Mouse (Mus musculus) urinary bladder, postnatal 14 days (tissue): ENCODE measurements around the gene AI464131.
A peak's percentile ranks its signal among the peaks of the same experiment; 100 is the strongest.

Experiments used
- DNase-seq: peaks from one replicate; pipeline ENCODE4 v3.0.0; 2021; ENCODE audit warnings: low spot score

Gene AI464131

DNA sequence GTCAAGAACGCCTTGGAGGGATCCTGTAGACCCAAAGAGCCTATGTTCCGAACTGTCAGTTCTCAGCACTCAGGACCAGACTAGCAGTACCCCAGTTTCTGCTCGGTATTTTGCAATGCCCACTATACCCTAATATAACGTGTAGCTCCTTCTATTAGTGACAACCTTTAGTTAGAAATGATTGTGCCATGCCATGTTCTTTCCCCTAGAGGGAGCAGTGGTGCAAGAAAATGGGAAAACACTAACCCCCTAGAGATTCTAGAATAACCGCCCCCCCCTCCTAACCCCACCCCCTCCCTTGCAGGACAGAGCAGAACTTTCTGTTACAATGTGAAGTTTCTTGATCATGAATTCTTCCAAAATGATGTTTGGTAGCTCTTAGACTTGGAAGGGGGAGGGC lies 1.4 kb upstream of the AI464131 start:
- no peak for DNase-seq

DNA sequence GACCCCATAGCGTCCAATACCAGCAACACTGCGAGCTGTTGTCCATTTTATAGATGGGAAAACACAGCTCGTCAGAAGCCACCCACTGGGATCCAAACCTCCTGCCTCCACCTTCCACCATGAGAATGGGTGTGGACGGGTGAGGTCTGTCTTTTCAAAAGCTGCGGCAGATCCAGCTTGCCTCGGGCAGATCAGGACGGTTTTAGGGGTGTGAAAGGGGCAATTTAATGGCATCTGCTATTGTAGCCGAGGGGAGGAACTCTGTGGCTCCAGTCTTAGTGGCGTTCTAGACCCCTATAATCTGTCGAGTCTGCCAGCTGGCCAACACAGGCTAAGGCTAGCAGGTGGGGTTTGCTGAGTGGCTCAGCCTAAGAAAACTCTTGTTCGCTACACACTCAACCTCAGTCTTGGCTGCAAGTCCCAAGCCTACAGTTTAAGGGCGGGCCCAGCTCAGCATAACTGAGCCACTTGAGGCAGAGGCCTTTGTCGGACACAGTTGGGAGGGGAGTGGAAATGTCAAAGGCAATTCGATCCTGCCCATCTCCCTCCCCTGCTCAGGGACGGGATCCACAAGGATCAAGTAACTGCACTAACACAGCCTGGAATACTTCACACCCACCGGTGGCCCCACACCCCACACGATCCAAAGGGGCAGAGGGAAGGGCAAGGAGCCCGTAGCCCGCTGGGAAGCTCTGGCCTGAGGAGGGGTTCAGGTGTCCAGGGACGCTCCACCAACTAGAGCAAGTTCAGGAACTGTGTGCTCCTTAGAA lies 520 bp downstream of the AI464131 start:
- peak; percentile 31 for DNase-seq

DNA sequence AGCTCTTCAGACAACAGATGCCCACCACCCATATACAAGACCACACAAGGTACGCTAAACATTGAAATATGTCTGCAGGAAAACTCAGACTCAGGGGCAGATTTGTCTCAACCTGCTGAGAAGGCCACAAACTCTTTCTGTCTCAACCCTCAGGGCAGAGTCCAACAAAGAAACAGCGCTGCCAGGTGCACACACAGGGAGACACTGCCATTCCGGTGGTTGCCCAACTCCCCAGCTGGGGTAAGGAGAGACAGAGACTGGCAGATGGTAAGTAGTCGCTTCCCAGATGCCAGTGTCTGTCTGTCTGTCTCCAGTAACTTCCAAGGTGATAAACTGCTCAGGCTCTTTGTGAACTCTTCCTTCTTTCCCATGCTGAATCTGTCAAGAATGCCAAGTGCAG lies 2.1 kb downstream of the AI464131 start:
- DNase-seq = no peak

DNA sequence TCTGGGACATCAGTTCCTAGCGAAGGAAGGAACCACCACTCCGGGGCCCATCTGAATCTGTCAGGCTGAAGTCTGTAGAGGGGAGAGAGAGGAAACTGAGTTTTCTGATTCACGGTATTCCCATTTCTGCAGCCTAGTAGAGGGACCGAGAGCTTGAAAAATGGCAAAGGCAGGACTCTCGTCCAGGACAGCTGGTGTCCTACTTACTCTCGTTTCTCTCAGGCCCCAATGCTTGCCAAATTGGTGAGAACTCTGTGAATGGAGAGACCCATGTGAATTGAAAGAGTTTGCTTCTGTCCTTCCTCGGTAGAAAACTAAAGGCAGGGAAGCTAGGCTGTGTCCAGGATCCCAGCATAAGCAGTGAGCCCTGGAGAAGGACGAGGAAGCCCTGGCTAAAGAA lies 3.3 kb downstream of the AI464131 start:
- DNase-seq = no peak

DNA sequence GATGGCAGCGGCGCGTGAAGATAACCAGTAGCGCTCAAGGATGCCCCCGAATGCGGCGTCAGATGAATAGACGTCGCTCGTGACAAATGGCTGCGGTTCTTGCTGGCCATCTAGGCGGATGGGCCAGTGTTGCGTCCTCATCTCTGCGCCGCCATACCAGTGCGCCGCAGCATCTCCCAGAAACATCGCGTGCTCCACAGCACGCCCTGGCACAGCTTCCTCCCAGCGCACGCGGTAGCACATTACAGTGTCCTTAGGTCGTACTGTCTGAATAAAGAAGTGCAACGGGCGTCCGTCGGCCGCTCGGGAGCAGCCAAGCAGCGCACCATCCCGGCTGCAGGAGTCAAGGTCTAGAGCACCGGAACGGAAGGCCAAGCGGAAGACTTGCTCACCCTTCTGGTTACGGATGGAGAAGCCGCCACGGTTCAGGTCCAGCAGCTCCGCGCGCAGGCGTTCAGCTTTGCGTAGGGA lies 3.9 kb downstream of the AI464131 start:
- DNase-seq = no peak

DNA sequence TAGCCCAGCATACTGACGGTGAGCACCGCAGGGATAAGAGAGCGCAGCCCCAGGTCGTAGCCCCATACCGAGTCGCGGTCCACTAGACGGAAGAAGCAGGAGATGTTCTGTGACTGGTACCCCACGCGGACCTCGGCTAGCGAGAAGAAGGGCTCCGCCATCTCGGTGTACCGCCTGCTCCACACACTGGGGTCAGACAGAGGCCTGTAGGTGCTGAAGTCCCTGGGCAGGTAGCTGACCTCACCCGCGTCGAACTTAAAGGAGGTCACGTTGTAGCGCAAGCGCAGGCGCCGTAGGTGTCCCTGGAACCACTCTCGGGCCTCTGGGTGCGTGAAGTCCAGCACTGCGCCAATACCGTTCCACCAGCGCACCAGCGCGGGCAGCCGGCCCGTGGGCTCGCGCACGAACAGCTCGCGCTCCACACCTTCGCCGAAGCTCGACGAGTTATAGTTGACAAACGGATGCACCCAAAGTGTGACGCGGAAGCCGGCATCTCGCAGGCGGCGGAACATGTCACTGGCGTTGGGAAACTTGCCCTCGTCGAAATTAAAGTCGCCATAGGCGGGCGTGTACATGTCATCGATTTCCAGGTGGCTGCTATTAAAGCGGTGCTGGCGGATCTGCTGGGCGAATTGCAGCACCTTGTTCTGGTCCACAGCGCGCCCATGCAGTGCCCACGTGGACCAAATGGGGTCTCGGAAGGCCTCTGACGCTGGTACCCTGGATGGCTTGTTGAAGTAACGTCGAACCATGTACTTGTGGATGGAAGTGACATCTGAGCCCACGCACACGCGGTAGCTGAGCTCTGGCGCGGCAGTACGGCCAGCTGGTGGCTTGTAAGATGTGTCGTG lies 4.7 kb downstream of the AI464131 start:
- no peak for DNase-seq

DNA sequence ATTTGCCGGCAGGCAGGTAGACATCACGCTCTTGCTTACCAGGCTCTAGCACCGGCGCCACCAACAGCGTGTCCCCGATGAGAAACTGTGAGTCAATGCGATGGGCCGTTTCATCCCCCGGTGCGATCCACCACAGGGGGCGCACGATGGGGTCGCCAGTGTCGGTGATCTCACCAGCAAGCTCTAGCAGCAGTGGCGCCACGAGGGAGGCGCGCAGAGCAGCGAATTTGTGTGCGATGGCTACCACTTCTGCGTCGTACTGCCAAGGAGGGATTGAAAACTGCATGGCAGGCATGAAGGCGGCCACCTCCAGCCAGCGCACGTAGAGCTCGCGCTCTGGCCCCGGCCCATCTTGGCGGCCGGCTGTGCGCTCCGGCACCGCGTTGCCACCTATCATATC lies 5.3 kb downstream of the AI464131 start:
- no peak for DNase-seq

DNA sequence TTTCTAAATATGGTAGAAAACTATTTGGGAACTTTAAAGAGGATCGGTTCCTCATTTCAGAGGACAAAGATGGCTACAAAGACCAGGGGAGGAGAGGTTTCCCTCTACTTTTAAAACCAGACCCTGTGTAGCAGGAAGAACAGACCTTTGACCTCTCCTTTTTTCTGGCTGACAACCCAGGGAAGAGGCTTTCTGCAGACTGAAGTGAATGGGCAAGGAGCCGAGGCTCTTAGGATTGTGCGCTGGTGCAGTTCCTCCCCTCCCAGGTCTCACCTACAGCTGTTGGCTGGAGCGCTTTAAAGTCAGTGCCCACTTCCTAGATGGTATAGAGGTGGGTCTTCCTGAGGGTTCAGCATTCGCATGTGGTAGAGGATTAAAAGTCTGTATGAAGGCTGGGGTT lies 5.8 kb downstream of the AI464131 start:
- no peak for DNase-seq

DNA sequence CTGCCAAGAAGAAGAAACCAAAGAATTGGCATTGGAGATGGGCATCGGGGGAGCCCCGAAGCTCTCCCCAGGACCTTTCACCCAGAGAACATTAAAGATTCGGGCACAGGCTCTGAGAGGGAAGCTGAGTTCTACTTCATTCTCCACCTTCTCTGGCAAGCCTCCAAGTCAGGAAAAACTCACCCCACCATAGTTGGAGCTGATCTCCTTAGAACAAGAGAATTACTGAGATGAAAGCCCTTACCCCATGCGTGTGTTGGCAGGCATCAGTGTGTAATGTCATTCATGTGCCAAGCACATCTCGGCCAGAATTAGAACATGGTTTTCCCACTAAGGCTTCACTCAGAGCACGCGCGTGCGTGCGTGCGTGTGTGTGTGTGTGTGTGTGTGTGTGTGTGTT lies 7.0 kb downstream of the AI464131 start:
- DNase-seq = no peak

DNA sequence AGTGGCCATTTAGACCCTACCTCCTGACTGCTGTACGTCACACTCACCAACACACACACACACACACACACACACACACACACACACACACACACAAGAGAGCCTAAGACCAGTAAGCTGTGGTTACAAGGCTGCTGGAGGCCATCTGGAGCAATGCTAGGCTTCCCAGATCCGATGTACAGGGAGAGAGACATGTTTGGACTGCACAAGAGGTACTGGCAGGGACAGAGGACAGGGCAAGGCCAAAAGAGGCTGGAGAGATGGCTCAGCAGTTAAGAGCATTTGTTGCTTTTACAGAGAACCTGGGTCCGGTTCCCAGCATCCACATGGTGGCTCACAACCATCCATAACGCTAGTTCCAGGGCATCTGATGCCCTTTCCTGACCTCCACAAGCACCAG lies 7.8 kb downstream of the AI464131 start:
- DNase-seq = no peak

DNA sequence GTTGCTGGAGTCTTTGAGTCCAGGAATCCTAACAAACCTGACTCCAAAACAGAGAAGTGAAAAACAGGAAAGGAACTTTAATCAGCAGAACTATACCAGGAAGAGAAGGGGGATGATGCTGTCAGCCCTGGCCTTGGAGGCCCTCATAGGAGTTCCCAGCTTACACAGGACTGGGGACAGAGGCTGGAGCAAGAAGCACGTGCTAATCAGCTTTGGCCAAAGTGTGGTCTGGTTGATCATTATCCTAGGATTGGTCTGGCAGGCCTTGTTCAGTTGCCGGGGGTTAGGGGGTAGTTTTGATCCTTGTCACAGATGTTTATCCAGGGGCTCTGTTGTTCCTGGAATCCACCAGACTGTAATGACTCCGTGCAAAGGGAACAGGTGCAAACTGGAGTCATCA lies 8.5 kb downstream of the AI464131 start:
- DNase-seq = no peak

DNA sequence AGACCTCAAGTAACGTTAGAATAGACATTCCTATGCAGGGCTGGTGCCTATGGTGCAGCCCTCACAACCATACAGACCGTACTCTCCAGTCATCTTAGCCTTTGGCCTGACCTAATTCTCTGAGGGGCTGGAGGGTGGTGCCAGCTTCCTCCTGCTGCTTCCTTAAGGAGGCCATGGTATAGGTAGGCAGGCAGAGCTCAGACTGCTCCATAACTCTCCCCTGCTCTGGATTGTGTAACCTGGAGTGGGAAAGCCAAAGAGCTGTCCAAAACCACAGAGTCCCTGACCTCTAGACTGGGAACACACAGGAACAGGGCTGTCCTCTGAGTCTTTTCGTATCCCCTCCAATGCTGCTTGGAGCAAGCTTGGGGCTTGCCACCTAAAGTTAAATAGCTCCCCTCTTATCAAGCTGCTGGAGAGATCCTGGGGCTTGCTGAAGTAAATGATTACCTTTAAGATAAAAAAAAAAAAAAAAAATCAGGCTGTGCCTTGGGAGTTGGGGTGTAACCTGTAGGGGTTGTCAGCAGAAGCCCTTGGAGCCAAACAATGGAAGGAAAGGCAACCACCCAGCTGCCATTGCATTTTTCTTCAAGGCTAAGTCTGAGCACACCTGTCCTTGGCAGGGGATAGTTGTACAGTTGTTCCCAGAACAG lies 9.3 kb downstream of the AI464131 start:
- no peak for DNase-seq

DNA sequence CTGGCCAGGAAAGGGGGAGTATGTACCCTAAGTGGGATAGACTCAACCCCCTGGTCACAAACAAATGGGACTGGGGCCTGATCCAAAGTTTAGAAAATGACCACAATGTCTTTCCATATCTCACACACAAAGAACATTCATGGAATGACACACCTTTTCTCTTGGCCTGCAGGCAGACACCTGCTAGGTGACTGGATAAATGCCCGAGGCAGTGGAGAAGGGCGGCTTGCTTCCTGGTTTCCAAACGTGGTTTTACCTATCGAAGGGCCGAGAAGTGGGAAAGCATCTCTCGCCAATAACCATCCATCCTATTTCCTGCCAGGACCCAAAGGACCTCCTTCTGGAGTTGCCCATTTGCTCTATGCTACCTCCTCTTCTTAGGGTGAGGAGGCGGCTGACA lies 9.9 kb downstream of the AI464131 start:
- no peak for DNase-seq

DNA sequence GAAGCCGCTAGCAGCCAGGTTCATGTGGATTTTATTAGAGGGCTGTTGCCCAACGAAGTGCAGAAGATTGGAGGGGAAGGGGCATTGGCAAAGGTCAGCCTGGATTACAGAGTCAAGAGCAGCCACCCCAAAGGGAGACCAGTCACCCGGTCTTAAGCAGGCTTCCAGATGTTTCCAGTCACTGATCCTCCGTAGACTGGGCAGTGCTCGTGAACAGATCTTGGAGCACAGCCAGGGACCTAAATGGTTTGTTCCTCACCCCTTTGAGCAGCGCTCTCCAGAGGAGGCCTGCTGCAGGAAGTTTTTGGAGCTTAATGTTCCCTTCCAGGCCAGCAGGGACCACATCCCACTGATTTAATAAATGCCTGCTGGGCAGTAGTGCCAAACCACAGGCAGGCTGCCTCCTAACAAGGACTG lies 21.3 kb downstream of the AI464131 start:
- DNase-seq = peak; percentile 77

DNA sequence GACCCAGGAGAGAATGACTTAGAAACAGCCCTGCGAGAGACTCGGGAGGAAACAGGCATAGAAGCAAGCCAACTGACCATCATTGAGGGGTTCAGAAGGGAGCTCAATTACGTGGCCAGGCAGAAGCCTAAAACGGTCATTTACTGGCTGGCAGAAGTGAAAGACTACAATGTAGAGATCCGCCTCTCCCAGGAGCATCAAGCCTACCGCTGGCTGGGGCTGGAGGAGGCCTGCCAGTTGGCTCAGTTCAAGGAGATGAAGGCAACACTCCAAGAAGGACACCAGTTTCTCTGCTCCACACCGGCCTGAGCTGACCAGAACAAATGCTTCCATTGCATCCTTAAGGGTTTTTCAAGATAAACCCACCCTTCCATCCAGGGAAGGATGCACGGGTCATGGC lies 22.6 kb downstream of the AI464131 start:
- DNase-seq = peak; percentile 72

DNA sequence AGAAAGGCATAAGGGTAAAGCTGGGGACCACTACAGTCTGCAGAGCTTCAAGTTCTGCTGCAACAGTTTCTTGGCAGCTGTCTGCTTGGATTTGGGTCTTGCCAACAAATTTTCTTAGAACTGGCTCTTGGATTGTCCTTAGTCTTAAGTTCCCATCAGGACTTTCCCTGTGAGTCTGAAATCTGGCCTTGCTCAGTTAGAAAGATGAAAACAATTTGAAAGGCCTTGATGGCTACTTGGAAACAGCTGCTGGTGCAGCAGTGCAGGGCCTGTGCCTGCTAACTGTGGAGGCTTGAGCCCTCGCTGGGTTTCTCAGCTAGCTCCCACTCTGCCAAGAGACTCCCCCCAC lies 23.4 kb downstream of the AI464131 start:
- DNase-seq = peak; percentile 38

DNA sequence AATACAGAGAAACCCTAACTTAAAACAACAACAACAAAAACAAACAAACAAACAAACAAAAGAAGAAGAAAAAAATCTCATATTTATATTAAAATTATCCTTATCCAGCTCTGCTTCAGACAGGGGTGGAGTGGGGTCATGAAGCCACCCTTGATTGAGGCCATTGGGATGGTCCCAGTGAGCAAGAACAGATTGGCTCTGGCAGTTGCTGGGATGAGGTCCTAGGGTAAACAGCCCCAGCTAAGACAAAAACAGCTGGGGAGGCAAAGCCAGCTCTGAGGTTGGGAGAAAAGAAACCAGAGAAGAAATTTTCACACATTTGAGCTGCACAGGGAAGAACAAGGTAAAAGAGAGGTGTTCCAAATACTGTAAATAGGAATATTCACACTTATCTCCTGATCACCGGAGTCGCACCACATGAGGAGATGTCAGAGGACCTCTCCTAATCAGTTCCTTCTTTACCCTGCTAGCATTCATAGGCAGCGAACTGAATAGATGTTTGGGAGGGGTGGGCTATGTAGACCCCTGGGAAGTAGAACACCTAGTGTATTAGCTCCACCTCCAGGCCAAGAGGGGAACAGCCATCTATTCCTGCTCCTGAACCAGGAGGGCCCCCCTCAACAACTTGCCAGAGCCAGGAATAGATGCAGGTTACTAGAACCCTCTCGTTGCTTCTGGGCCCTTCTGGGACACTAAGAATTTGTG lies 24.0 kb downstream of the AI464131 start:
- DNase-seq = no peak

DNA sequence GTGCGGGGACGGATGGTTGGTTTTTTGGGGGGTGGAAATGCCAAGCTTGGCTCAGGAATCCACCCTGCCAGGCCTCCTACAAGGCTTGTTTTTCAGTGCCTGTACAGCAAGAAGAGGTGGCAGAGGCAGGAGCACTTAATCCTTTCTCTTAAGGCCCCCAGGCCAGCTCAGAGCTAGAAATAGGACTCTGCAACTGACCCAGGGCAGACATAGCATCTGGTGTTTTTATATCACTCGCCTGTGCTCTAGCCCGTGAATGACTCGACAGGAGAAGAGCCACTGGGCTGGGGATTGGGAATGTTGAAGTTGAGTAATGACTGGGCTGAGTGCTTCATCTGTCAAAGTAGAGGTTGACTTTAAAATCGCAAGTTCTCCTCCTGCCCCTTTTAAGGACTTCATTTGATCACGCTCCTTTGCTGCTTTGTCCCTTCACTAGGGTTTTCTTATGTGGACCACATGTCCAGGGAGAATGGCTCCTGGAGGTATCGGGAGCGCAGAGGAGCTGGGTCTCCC lies 25.2 kb downstream of the AI464131 start:
- no peak for DNase-seq

DNA sequence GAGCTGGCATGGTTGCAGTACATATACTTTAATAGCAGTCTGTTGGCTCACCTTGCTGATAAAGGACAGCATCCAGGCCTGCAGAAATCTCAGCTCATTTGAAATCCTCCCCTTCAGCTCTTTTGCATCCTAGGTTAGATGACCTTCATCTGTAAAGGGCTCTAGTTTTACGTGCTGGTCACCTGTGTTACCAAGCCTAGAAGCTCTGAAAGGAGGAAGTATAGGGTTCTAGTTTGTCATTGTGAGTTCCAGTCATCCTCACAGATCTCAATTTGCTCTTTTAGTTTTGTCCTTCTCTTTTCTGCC lies 31.5 kb downstream of the AI464131 start:
- DNase-seq = no peak

DNA sequence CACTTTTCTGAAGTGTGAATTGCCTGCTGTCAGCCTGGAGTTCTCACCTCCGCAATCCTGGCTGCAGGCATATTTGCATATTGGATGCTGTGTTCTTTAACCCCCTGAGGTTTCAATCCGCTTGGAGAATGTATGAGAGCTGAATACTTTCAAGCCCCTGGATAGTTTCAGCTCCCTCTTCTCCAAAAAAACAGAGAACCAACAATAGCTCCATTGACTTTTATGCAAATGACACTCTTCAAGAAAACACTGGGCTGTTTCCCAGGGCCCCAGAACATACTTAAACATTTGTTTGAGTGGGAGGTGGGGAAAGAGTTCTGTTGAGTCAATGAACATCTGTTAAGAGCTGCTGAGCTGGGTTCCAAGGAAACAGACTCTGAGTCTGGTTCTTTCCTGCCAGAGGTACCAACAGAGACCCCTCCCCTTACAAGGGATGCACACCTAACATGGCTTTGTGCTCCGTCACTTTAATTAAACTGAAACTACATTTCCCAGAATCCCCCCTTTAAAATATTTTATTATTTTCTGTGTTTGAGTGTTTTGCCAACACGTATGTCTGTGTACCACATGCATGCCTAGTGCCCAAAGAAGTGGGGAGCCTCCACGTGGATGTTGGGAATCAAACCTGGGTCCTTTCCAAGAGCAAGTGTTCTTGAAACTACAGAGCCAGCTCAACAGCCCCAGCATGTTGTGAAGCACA lies 32.0 kb downstream of the AI464131 start:
- no peak for DNase-seq

DNA sequence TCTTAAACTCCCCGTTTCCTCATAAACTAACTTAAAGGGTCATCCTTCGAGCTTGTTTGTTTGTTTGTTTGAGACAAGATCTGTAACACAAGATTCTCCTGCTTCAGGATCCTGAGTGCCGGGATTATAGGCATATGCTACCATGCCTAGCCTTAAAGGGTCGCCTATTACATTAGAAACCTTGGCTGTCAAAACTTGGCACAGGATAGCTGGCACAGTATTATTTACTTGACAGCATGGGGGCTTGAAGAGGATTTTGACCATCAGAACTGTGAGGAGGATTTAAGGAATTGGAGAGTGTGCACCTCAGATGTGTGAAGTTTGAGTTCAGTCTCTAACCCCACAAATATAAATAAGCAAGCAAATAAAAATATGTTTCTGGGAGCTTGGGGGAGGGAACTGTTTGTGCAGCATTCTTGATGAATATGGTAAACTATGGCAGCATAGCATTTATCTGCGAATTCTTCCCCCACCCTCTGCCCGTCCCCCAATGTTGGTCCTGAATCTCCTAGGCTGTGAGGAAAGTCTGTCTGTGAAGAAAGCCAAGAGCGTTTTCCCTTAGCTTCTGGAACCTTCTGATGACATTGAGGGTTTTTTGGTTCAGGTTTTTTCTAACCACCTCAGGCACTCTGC lies 32.7 kb downstream of the AI464131 start:
- DNase-seq = no peak
